Mouse (Mus musculus) heart, postnatal 14 days (tissue): ENCODE data around the gene Adcy1. TPM values are rescaled to one million over a fixed set of nuclear protein-coding genes. Genes with fewer than 3 reads are reported as not detected.

Experiments used
- DNase-seq, 2 experiments: peaks; one replicate each; pipeline ENCODE4 v3.0.0; 2021 to 2022
- intact Hi-C: fragments of 180-260 bp; cut with DNase I; formaldehyde crosslinking; loops from one replicate; pipeline ENCODE4 v1.15.1; 2025
- total RNA-seq, 2 experiments: library from RNA; stranded (reverse); gene quantifications; 2 replicates each; pipeline ENCODE4 v1.2.3; 2021

Adcy1 gene
- total RNA-seq, 2 experiments from 2014 or later: 1.0 to 1.7 TPM

DNA sequence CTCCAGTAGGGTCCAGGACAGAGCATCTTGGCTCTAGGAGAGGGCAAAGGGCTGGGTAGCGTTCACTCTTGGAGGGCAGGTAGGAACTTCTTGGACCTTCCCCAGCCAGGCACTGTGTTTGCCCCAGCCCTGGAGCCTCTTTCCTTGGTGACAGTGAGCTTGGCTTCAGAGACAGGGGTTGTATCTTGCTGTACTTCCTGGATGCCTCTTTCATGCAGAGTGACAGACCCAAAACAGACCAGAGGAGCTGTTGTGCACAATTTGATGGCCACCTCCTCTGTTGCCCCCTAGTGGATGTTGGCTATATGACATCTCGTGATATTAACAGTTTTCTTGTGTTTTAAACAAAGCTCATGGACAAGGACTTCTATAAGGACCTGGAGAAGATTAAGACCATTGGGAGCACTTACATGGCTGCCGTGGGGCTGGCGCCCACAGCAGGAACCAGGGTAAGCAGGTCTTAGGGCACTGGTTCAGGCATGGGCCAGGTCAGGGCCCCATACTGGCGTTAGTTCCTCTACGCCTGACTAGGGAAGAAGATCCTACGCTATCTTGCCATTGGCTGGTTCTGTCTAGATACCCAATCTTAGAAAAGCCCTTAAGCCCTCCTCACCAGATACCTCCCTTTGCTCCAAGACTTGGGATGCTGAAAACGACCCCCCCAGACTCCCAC lies 98.3 kb downstream of the Adcy1 start:
- intact Hi-C loops: no loop called here
- DNase-seq: peak in 1 of 2 experiments; percentile 34

DNA sequence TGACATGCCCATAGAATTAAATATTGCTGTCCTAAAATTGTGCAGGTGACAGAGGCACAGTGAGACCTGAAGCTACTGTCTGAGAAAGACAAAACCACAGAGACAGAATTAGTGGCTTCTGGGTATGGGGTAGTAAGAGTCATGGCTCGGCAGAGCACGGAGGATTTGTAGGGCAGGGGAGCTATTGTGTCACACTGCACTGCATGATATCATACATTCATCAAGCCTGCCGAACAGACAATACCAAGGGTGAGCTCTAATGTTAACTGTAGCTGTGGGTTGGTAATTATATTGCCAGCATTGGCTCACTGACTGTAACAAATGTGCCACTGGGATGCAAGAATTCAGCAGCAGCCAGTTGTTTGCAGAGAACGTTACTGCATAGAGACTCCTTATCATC lies 101.1 kb downstream of the Adcy1 start:
- no peak for DNase-seq
- intact Hi-C loops: no loop called here

DNA sequence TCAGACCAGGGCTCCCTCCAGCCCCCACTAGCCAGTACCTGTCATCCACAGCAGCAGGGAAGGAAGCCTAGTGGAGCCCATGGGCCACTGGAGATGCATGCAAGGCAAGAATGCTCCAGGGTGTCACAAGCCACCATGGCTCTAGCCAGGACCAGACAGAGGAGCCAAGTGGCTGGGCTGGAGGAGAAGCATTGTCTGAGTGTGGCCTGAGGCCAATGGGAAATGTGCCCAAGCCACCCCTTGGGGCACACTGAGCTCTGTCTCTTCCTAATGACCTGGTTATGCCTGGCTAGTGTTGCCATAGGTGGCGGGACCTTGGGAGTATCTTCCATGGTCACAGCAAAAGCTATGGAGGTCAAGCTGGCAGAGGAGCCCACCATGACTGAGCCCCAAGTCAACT lies 106.4 kb downstream of the Adcy1 start:
- intact Hi-C loops: no loop called here
- DNase-seq: no peak

DNA sequence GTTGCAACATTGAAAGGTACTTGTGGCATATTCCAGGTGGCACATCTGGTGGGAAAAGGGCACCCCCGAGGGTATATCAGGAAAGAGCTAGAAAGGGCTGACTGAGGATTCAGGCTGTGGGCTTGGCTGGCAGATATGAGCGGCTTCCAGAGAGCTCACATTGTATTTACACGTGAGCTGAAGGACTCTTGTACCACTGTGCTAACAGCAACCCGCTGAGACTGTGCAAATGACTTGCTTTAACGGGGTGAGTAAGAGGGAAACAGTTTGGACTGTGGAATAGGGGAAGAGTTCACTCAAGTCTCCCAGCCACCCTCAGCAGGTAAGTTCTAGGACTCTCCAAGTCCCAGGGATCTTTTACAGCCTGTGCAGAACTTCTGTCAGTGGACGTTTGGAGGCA lies 110.4 kb downstream of the Adcy1 start:
- no peak for DNase-seq

DNA sequence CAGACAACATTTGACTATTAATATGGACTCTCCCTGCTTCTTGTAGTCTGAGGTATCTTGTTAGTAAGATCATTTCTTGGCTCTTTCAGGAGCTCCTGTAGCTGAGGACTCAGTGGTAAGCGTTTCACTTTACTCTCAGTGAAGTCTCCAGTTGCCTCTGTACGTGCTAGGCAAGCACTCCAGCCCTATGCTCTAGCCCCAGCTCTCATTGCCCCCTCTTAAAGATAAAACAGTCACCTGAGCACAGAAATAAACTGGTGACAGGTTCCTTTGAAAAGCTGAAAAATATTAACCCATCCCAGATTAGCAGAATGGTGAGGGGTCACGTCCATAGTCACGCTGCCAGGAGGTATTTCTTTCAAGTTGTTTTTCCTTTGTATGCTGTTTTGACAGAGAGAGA lies 115.4 kb downstream of the Adcy1 start:
- DNase-seq: no peak
- intact Hi-C loops: no loop called here

More for the DNA sequence above, 110.4 kb downstream of the Adcy1 start:
- intact Hi-C loops: no loop called here

DNA sequence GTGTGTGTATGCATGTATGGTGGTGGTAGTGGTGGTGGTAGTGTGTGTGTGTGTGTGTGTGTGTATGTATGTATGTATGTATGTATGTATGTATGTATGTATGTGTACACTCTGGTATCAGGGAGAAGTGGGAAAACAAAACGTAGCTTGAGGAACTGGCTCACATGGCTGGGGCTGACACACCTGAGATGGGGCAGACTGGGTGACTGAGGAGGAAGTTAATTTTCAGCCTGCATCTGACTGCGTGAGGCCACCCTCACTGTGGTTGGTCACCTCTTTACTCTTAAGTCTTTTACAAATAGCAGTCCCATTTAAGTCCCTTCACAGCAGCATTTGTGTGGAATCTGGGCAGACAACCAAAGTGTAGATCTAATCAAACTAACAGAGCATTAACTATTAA lies 116.0 kb downstream of the Adcy1 start:
- no peak for DNase-seq
- intact Hi-C loops: no loop called here

DNA sequence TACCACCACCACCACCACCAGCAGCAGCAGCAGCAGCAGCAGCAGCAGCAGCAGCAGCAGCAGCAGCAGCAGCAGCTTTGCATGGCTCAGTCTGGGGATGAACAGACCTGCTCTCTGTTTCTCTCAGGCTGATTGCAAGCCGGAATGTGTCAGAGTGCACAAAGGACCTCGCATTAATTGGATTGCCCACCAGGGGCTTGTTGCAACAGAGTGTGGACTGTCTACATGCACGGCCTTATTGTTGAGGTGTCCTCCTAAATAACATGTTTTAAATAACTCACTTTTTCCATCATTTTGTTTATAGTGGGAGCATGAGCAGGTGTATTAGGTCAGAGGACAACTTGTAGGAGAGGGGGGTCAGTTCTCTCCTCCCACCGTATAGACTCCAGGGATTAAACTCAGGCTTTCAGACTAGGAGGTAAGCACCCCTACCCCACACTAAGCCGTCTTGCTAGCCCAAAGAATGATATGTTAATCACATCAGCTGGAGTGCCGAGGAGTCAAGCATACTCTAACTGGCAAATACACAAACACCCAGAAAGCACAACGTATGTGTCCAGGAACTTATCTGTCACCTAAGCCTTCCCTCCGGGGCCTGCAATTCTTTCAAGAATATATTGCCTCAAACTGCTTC lies 119.2 kb downstream of the Adcy1 start:
- intact Hi-C loops: no loop called here
- no peak for DNase-seq

DNA sequence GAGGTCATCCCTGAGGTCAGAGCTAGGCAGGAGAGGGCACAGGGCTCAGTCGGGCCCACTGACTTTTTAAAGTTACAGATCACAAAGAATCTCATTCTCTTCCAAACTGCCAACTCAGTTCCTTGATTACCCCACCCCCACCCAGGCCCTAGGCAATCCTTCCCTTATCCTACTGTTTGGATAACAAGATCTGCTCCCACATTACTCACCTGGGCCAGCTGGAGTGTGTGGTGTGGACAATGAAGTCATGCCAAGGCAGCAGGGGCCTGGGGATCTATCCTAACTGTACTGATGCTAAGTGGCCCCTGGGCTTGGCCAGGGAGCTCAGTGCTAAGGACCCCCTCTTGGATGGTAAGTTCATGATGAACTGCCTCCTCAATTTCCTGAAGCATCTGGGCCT lies 121.1 kb downstream of the Adcy1 start:
- intact Hi-C loops: no loop called here
- DNase-seq: no peak

DNA sequence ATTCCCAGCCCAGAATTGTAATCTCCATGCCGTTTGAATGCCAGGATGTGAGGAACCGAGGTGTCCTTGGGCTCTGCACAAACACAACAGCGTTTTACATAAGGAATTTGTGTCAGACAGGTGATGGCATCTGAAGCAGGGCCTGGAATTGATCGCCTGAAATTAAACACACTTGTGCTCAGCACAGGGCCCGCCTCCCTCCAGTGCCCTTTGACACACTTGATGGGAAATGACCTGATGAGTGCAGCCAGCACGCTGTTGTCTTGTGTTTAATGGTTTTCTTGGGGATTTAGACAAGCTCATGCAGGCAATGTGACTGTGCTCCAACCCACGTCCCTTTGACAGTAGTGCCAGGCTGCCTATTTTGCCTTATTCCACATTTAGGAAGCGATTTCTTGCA lies 124.2 kb downstream of the Adcy1 start:
- DNase-seq: no peak
- intact Hi-C loops: no loop called here

DNA sequence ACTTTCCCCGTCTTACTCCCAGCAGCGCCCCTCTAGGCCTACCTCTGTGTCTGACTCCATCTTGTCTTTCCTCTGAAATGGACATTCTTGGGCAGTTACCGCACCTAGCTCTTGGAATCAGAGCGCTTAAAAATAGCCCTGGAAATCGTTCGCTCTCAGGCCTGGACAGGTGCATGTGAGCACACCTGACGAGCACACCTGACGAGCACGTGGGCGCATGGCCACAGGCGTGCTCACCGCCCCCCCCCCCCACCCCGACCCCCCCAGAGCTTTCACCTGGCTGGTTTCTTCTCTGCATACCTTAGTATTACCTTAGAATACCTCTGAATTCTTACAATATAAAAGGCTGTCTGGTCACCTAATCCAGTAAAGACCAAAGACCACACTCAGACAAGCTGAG lies 125.2 kb downstream of the Adcy1 start, which contains the start of gene Gm11985:
TSS of gene Gm11985 (minus strand) at position 101 of the 400 bp plus-strand sequence.
- DNase-seq: no peak
- intact Hi-C loops: no loop called here

DNA sequence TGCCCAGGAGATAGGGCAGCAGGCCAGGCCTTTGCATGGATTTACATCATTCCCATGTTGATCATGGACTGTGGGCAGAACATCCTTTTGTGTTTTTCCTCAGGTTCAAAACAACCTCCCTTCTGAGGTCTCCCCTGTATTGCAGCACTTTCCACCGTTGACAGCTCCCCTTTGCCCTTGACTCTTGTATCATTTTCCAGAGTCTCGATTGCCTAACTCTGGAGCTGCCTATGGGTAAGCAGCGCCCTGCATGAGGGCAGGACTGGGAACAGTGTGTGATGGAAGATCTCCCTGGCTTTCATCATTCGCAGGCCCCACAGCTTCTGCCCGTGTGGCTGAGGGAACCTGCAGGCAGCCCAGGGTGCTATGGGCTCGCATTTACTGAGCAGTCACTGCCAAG lies 129.4 kb downstream of the Adcy1 start:
- DNase-seq: no peak
- intact Hi-C loops: no loop called here

DNA sequence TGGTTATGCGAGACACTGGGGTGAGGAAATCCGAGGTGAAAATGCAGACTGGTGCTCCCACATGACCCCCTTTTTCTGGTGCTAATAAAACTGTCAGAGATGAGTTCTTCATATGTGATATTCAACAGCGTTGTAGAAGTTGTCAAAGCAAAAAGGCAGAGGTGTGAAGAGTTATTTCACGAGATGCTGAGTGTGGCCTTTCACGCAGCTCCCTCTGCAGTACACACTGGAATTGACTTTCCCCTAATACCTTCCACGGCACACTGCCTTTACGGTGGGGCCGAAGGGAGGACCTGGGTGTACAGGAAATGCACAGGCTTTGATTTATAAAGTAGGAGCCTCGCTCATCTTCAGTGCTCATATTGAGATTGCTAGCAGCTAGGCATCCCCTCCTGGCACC lies 129.8 kb downstream of the Adcy1 start:
- intact Hi-C loops: no loop called here
- DNase-seq: no peak

DNA sequence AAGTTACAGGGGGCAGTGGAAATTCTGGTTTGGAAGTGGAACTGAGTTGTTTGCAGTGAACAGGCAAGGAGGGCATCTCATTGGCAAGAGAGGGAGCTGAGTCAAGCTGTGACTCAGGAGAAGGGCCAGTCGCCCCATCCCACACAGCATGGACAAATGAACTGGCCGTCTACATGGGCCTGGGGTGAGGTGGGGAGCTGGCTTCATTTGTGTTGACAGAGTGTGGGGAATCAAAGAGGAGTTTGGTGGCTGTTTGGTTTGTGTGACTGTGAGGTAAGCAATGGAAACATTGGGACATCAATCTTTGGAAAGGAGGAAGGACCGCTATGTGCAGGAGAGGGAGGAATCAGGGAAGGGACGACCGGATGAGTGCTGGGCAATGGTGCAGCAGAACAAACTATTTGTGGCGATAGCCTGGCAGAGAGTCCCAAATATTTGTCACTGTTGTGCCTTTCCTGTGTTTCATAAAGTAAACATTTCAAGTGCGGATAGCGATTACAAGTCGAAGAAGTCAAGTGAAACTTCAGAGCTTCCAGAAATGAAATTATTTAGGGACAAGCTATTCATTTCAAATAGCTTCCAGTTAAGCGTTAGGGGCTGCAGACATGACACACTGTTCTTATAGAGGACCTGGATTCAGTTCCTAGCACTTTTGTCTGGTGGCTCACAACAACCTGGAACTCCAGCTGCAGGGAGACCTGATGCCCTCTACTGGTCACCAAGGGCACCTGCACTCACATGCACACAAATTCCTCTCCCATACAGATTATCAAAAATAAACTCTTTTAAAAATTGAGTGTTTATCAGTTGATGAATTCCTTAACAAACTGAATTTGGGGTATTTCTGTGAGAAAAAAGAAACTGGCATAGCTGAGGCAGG lies 131.4 kb downstream of the Adcy1 start:
- intact Hi-C loops: no loop called here
- DNase-seq: no peak

DNA sequence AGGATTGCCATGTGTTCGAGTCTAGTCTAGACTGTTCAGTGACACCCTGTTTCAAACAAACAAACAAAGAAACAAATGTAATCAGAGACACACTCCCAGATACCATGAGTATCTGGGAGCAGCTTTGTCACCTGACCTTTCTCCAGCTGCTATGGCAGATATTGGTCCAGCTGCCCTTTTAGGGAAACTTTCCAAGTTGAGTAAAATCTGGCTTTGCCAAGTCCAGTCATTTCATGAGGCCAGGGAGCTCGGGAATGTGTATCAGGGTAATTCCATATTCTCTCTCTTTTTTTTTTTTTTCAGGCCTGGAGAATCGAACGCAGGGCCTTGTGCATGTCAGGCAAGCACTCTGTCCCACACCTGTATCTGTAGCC lies 132.0 kb downstream of the Adcy1 start:
- intact Hi-C loops: no loop called here
- DNase-seq: no peak

DNA sequence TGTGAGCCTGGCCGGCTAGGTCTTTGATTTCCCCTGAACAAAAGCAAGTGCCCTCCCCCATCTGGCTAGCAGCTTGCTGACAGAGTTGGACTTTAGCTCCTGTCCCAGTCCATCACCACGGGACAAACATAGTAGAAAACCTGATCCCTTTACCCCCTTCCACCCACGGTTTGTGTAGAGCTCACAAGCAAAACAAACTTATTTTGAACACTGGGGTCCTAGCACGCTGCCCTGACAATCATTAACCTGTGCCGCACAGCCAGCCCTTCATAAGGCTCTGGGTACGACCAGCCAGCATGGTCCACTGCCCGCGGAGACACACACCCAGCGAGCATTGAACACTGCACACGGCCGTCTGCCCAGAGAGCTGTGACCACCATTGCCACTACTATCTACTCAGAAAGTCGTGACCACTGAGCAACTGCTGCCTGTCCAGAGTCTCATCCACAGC lies 134.2 kb downstream of the Adcy1 start, which contains the start of gene Igfbp1:
TSS of gene Igfbp1 (plus strand) at position 292 of the 451 bp plus-strand sequence.
- intact Hi-C loops: no loop called here
- no peak for DNase-seq

DNA sequence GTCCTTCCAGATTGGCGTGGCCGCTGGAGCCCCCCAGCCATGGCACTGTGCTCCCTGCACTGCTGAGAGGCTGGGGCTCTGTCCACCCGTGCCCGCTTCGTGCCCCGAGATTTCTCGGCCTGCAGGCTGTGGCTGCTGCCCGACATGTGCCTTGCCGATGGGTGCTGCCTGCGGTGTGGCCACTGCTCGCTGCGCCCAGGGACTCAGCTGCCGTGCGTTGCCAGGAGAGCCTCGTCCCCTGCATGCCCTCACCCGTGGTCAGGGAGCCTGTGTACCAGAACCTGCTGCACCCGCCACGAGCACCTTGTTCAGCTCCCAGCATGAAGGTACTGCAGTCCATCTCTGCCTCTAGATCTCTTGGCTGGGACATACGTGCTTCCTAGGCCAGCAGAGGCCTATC lies 134.7 kb downstream of the Adcy1 start:
- intact Hi-C loops: no loop called here
- DNase-seq: no peak

DNA sequence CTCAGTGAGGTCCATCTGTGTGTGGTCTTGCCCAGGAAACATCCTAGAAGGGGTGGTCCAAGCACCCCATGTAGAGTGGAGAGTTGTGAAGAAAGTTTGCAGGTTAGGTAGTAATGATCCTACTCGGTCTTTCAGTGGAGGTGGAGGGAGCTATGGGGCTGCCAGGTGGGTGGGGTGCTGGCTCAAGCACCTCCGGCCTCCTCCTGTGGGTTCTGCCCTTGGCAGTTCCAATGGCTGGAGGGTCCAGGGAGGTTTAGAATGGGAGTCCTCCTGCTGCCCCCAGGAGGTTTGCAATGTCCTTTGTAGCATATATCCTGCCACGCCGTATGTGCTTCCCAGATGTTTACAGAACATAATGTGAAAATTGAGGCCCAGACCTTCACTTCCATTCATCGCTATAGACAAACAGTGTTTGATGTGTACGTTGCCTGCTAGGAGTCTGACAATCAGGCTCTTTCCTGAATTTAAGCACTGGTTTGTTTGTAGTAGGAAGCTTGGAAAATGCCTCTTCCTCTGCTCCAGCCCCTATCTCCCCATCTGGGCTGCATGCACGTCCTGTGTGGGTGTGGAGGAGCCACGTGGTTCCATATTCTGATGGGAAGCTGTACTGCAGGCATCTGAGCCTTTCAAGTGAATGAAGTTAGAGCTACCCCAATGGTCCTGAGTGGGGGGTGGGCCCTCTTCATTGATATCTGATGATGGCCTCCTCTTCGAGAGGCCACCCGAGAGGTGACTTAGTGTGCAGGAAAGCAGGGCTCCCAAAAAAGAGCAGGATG lies 135.4 kb downstream of the Adcy1 start:
- intact Hi-C loops: no loop called here
- no peak for DNase-seq

DNA sequence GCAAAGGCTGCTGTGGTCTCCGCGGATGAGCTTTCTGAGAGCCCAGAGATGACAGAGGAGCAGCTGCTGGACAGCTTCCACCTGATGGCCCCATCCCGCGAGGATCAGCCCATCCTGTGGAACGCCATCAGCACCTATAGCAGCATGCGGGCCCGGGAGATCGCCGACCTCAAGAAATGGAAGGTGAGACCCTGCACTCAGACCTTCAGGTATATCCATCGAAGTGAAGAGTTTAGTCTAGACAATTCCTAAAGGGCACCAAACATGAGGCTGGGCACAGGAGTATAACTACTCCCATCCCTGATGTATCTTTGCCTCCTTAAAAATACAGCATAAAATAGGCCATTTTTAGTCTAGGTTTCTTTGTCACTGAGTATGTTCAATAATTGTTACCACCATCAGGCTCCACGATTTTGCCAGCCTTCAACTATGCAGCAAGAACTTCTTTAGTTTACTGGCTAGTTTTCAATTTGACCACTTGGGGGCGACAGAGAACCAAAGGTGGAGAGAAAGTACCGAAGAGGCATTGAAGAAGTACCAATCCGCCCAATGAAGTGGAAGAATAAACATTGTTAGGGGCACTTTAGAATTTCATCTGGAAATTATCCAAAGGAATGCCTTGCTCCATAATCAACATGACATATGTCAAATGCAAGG lies 136.6 kb downstream of the Adcy1 start:
- intact Hi-C loops: no loop called here
- DNase-seq: peak; percentile 47 to 72

DNA sequence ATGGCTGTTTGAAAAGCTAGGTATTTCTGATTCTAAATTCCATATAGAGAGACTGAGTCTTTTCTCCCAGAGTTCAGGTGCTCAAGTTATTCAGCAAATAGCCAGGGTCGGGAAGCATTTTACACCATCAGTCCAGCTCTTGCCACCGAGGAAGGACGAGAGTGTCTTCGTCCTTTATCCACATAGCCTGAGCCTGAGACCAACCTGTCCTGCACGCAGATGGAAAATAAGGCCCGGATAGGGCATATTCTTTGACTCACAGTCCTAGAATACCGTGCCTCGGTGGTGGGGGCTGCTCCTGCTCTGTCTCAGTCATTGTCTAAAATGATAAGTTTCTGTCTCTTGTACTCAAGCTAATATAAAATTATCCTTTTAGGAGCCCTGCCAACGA lies 137.1 kb downstream of the Adcy1 start:
- DNase-seq: no peak
- intact Hi-C loops: no loop called here

DNA sequence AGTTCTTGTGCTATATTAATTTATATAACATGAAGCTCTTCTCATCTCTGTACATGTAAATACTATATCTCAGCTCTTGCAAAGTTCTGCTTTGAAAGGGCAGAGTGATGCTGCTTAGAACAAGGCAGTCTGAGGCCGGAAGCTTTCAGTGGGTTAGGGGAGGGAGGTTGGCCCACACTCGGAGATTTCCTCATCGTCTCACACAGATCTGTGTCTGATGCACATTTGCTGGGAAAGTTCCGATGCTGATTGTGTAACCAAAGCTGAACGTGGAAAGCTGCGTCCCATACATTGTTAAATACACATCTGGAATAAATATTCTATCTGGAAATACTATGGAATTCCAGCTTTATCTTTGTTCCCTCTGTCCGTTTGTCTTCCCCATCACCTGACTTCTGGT lies 138.9 kb downstream of the Adcy1 start:
- intact Hi-C loops: no loop called here

More for the DNA sequence above, 138.9 kb downstream of the Adcy1 start:
- no peak for DNase-seq
